Mouse (Mus musculus) CD4-positive, CD25-positive, alpha-beta regulatory T cell, adult 9 weeks (primary cell): Measurements from ENCODE around the gene Bin2. TPM values are rescaled to one million over a fixed set of nuclear protein-coding genes. Genes with fewer than 3 reads are reported as not detected.

Experiments
- polyA plus RNA-seq: library from polyadenylated mRNA; unstranded; fragments of 100-300 nt; shearing (Covaris generic); gene quantifications from one replicate; pipeline ENCODE4 v1.2.1, GENCODE M21; 2017

Gene Bin2
- 724 TPM for polyA plus RNA-seq

GRCm38 (mm10) chr15:100669337-100669736 is at the start of gene Bin2:
TSS of gene Bin2 (minus strand) at chr15:100669553.

GRCm38 (mm10) chr15:100687430-100687971 is 18.1 kb upstream of the Bin2 start, which contains the start of gene Cela1:
TSS of gene Cela1 (minus strand) at chr15:100687921.

GRCm38 (mm10) chr15:100636700-100637501 is 32.5 kb downstream of the Bin2 start, which contains the start of gene Smagp:
TSS of gene Smagp (minus strand) at chr15:100636940.

GRCm38 (mm10) chr15:100614996-100615824 is 54.1 kb downstream of the Bin2 start, which contains the start of gene Dazap2:
TSS of gene Dazap2 (plus strand) at chr15:100615349.

GRCm38 (mm10) chr15:100599276-100600046 is 69.9 kb downstream of the Bin2 start, which contains the start of gene Pou6f1:
TSS of gene Pou6f1 (minus strand) at chr15:100599984.

Other genes with a start within 250 kb of the Bin2 start
- gene Gm5475, start 247.4 kb downstream of the Bin2 start, polyA plus RNA-seq, result 0.11 TPM
- 52.8 TPM for gene Slc11a2, start 244.5 kb downstream of the Bin2 start, polyA plus RNA-seq
- gene Letmd1, start 200.5 kb downstream of the Bin2 start, polyA plus RNA-seq, result 51.7 TPM
- gene Csrnp2, start 174.1 kb downstream of the Bin2 start, polyA plus RNA-seq, result 3.7 TPM
- 12.5 TPM for gene Tfcp2, start 117.5 kb downstream of the Bin2 start, polyA plus RNA-seq
- 8.5 TPM for gene Pou6f1, start 69.6 kb downstream of the Bin2 start, polyA plus RNA-seq
- gene Dazap2, start 54.2 kb downstream of the Bin2 start, polyA plus RNA-seq, result 609 TPM
- not detected for gene Smagp, start 32.6 kb downstream of the Bin2 start, polyA plus RNA-seq
- gene Cela1, start 18.4 kb upstream of the Bin2 start, polyA plus RNA-seq, result 10.2 TPM
- gene Galnt6, start 59.8 kb upstream of the Bin2 start, polyA plus RNA-seq, result 186 TPM
- gene Slc4a8, start 92.2 kb upstream of the Bin2 start, polyA plus RNA-seq, result 26.1 TPM
- not detected for gene Scn8a, start 200.3 kb upstream of the Bin2 start, polyA plus RNA-seq